Mouse (Mus musculus): ENCODE data around the gene Capg. TPM values are rescaled to one million over a fixed set of nuclear protein-coding genes. Genes with fewer than 3 reads are reported as not detected.

The Capg gene
- total and polyA plus RNA-seq, 3 experiments: 9.5 to 16.1 (median 10.8) TPM

GRCm38 (mm10) chr6:72534035-72534809 is 10.0 kb upstream of the Capg start:
- WGBS: 39% methylated on average over 9 of the region's 9 CpGs
- no peaks in the 10 kb centered on the region for H3K36me3 ChIP-seq (ENCODE audit: control insufficient read depth, insufficient read depth, low read length)
- peaks cover 2% of the 10 kb centered on the region for H3K4me1 ChIP-seq (ENCODE audit: control insufficient read depth, insufficient read depth, low read length)
- DNase-seq: peak; percentile 58 to 74
- no peaks in the 10 kb centered on the region for H3K27me3 ChIP-seq (ENCODE audit: control insufficient read depth, insufficient read depth, low read length)
- no peak overlapping the region for H3K4me3 ChIP-seq
- no peak overlapping the region for H3K27ac ChIP-seq
- H3K9ac ChIP-seq (ENCODE audit: low read depth, low read length): no peak overlapping the region
- intact Hi-C loops (cut with DNase I): loop anchor here (1.0 kb wide), 1 partner anchor 106 kb away; no protein-coding TSS in a partner anchor
- no peaks in the 10 kb centered on the region for H3K79me2 ChIP-seq (replicated peaks; ENCODE audit: control insufficient read depth, insufficient read depth, low read length)
- TF ChIP-seq EP300 (IDR thresholded peaks at IDR 0.05; ENCODE audit: insufficient read depth, low read depth, low read length) (peak; percentile 89), POLR2A (IDR thresholded peaks at IDR 0.05; ENCODE audit: insufficient read depth, low read depth, low read length) (no peak), CTCF (IDR thresholded peaks at IDR 0.05) (peak; percentile 99)

GRCm38 (mm10) chr6:72535165-72535564 is 9.0 kb upstream of the Capg start:
- no peak overlapping the region for H3K4me3 ChIP-seq
- 1% methylated on average over 9 of the region's 9 CpGs for WGBS
- no peak overlapping the region for H3K9ac ChIP-seq (ENCODE audit: low read depth, low read length)

GRCm38 (mm10) chr6:72537998-72538500 is 6.1 kb upstream of the Capg start:
- no peak for DNase-seq
- H3K4me1 ChIP-seq (ENCODE audit: control insufficient read depth, insufficient read depth, low read length): peaks cover 2% of the 10 kb centered on the region
- no peaks in the 10 kb centered on the region for H3K79me2 ChIP-seq (replicated peaks; ENCODE audit: control insufficient read depth, insufficient read depth, low read length)
- TF ChIP-seq CTCF (IDR thresholded peaks at IDR 0.05) (no peak), POLR2A (IDR thresholded peaks at IDR 0.05; ENCODE audit: insufficient read depth, low read depth, low read length) (no peak), EP300 (IDR thresholded peaks at IDR 0.05; ENCODE audit: insufficient read depth, low read depth, low read length) (no peak)
- H3K4me3 ChIP-seq: peak overlapping the region; percentile 51; the same call in 1 of the 2 replicates
- peak overlapping the region; percentile 62; the same call in 1 of the 2 replicates for H3K27ac ChIP-seq
- no peaks in the 10 kb centered on the region for H3K27me3 ChIP-seq (ENCODE audit: control insufficient read depth, insufficient read depth, low read length)
- intact Hi-C loops (cut with DNase I): no loop called here
- H3K36me3 ChIP-seq (ENCODE audit: control insufficient read depth, insufficient read depth, low read length): no peaks in the 10 kb centered on the region
- 63% methylated on average over 10 of the region's 10 CpGs for WGBS
- H3K9ac ChIP-seq (ENCODE audit: low read depth, low read length): peak overlapping the region; percentile 75

More at GRCm38 (mm10) chr6:72535165-72535564, 9.0 kb upstream of the Capg start:
- Histone ChIP-seq H3K27me3 (ENCODE audit: control insufficient read depth, insufficient read depth, low read length) (no peaks in the 10 kb centered on the region), H3K36me3 (ENCODE audit: control insufficient read depth, insufficient read depth, low read length) (no peaks in the 10 kb centered on the region), H3K27ac (peak overlapping the region; percentile 60; the same call in 1 of the 2 replicates), H3K79me2 (replicated peaks; ENCODE audit: control insufficient read depth, insufficient read depth, low read length) (no peaks in the 10 kb centered on the region), H3K4me1 (ENCODE audit: control insufficient read depth, insufficient read depth, low read length) (peaks cover 2% of the 10 kb centered on the region)
- peak; percentile 95 for TF ChIP-seq CTCF (IDR thresholded peaks at IDR 0.05)
- peak; percentile 87; the same call in 1 of the 2 replicates for TF ChIP-seq EP300 (IDR thresholded peaks at IDR 0.05; ENCODE audit: insufficient read depth, low read depth, low read length)
- TF ChIP-seq POLR2A (IDR thresholded peaks at IDR 0.05; ENCODE audit: insufficient read depth, low read depth, low read length): no peak
- intact Hi-C loops (cut with DNase I): loop anchor here (1.0 kb wide), 1 partner anchor 31 kb away; no protein-coding TSS in a partner anchor
- peak; percentile 79 to 88 for DNase-seq

DNA sequence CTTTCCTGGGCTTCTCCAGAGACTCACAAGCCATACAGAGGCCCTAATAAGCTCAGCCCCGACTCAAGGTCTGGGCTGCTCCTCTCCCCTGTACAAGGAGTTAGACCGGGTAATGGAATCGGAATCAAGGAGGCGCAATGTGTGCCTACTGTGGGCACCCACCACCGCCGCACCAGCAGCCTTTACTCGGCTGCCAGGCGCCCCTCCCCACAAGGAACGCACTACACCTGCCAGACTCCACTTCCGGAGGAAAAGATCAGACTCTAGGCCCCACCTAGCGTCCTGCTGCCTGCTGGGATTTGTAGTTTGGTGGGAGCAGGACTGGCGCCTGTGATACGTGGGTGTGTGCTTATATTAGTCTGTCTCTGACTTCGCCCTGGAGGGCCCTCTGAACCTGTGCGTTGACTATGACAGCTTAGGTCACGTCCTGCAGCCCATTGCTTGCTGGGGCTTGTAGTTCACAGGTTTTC is 5.6 kb upstream of the Capg start:
- Histone ChIP-seq H3K27ac (peak overlapping the region; percentile 62), H3K4me1 (ENCODE audit: control insufficient read depth, insufficient read depth, low read length) (peaks cover 2% of the 10 kb centered on the region), H3K27me3 (ENCODE audit: control insufficient read depth, insufficient read depth, low read length) (no peaks in the 10 kb centered on the region), H3K4me3 (peak overlapping the region; percentile 51), H3K36me3 (ENCODE audit: control insufficient read depth, insufficient read depth, low read length) (no peaks in the 10 kb centered on the region), H3K9ac (ENCODE audit: low read depth, low read length) (peak overlapping the region; percentile 75), H3K79me2 (replicated peaks; ENCODE audit: control insufficient read depth, insufficient read depth, low read length) (no peaks in the 10 kb centered on the region)
- intact Hi-C loops (cut with DNase I): no loop called here
- DNase-seq: peak; percentile 83 to 90
- TF ChIP-seq POLR2A (IDR thresholded peaks at IDR 0.05; ENCODE audit: insufficient read depth, low read depth, low read length): peak; percentile 82
- peak; percentile 60; the same call in 1 of the 2 replicates for TF ChIP-seq EP300 (IDR thresholded peaks at IDR 0.05; ENCODE audit: insufficient read depth, low read depth, low read length)
- TF ChIP-seq CTCF (IDR thresholded peaks at IDR 0.05): peak; percentile 32; the same call in 1 of the 2 replicates
- 3% methylated on average over 16 of the region's 16 CpGs for WGBS

DNA sequence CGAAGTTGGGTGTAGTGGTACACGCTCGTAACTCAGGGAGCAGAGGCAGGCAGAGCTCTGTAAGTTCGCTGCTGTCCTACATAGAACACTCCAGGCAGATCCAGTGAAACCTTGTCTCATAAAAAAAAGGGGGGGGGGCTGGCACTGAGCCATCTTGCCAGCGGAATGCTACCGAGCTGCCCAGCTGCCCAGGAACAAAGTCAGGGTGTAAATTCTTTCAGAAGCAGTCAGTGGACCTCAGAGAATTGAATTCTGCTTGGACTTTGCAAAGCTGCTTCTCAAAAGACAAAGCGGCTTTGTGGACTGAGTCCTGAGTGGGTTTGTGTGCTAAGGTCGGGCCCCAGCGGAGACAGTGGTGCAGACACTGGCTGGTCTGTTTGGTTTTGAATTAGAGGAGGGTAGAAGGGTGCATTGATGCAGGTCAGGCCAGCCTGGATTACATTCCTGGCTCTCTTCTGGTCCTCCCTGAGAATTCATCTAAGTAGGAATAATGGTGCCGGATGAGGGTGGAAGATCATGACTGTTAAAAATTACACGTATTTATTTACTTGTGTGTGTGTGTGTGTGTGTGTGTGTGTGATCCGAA is 833 bp upstream of the Capg start:
- WGBS: 75% methylated on average over 12 of the region's 12 CpGs
- DNase-seq: no peak
- no peaks in the 10 kb centered on the region for H3K36me3 ChIP-seq (ENCODE audit: control insufficient read depth, insufficient read depth, low read length)
- no peak overlapping the region for H3K4me3 ChIP-seq
- H3K79me2 ChIP-seq (replicated peaks; ENCODE audit: control insufficient read depth, insufficient read depth, low read length): no peaks in the 10 kb centered on the region
- peaks cover 2% of the 10 kb centered on the region for H3K4me1 ChIP-seq (ENCODE audit: control insufficient read depth, insufficient read depth, low read length)
- intact Hi-C loops (cut with DNase I): no loop called here
- no peak overlapping the region for H3K9ac ChIP-seq (ENCODE audit: low read depth, low read length)
- H3K27me3 ChIP-seq (ENCODE audit: control insufficient read depth, insufficient read depth, low read length): no peaks in the 10 kb centered on the region
- no peak overlapping the region for H3K27ac ChIP-seq
- TF ChIP-seq CTCF (IDR thresholded peaks at IDR 0.05) (no peak), POLR2A (IDR thresholded peaks at IDR 0.05; ENCODE audit: insufficient read depth, low read depth, low read length) (no peak), EP300 (IDR thresholded peaks at IDR 0.05; ENCODE audit: insufficient read depth, low read depth, low read length) (no peak)

Measured in heart, adult 2 months (tissue).